Mouse (Mus musculus) intestine, postnatal 0 days (tissue): Measurements from ENCODE around the gene Crygs. TPM values are rescaled to one million over a fixed set of nuclear protein-coding genes. Genes with fewer than 3 reads are reported as not detected.

Experiments used
- ATAC-seq: fragments of 200-750 bp; cut with Nextera tagmentation; 2 replicates; pipeline ENCODE4 v1.8.0; 2017; ENCODE audit warnings: mild to moderate bottlenecking, moderate TSS enrichment, moderate library complexity
- H3K27ac ChIP-seq: fragments of 300-500 bp; sonication (generic); 2 replicates; pipeline ENCODE4 v1.5.1; 2014; ENCODE audit warnings: mild to moderate bottlenecking, low read depth, low read length, moderate library complexity
- H3K27me3 ChIP-seq: fragments of 300-500 bp; sonication (generic); replicated peaks from 2 replicates; pipeline ENCODE4 v1.6.1; 2014; ENCODE audit warnings: low read length, mixed read lengths; ENCODE audit not compliant: control insufficient read depth, insufficient read depth
- H3K36me3 ChIP-seq: fragments of 300-500 bp; sonication (generic); 2 replicates; pipeline ENCODE4 v1.6.1; 2014; ENCODE audit warnings: mild to moderate bottlenecking, moderate library complexity; ENCODE audit not compliant: control insufficient read depth, insufficient read depth
- H3K4me1 ChIP-seq: fragments of 300-500 bp; sonication (generic); replicated peaks from 2 replicates; pipeline ENCODE4 v1.6.1; 2014; ENCODE audit warnings: antibody characterized with exemption, low read length, mixed read lengths; ENCODE audit not compliant: control insufficient read depth, insufficient read depth
- H3K4me2 ChIP-seq: fragments of 300-500 bp; sonication (generic); replicated peaks from 2 replicates; pipeline ENCODE4 v1.6.1; 2014; ENCODE audit warnings: low read depth, mild to moderate bottlenecking, moderate library complexity
- H3K4me3 ChIP-seq: fragments of 300-500 bp; sonication (generic); 2 replicates; pipeline ENCODE4 v1.5.1; 2014; ENCODE audit warnings: low read depth, low read length
- H3K9ac ChIP-seq: fragments of 300-500 bp; sonication (generic); 2 replicates; pipeline ENCODE4 v1.6.1; 2014; ENCODE audit warnings: mild to moderate bottlenecking, low read depth, low read length
- H3K9me3 ChIP-seq: fragments of 300-500 bp; sonication (generic); 2 replicates; pipeline ENCODE4 v1.6.1; 2016; ENCODE audit warnings: mixed run types; ENCODE audit not compliant: control insufficient read depth
- CTCF ChIP-seq: sonication (generic); IDR thresholded peaks from 2 replicates; pipeline ENCODE4 v1.5.1; 2016; ENCODE audit warnings: low read depth, mild to moderate bottlenecking, control low read depth, antibody characterized with exemption, moderate library complexity
- WGBS: fragments of 180-500 bp; shearing (Covaris S2); extraction: QIAGEN DNeasy Blood & Tissue Kit; methylation state at CpG from one replicate; pipeline ENCODE4 v1.1.7; 2014; 5-methylcytosine and 5-hydroxymethylcytosine counted together
- polyA plus RNA-seq: library from polyadenylated mRNA; unstranded; fragments of >200 nt; fragmentation: Nextera tagmentation; extraction: Ambion mirVana; gene quantifications from 2 replicates; pipeline ENCODE4 v1.2.1, GENCODE M21; 2015

Crygs gene
- polyA plus RNA-seq, 1 experiment from 2014 or later: not detected

- no peak for ATAC-seq
- Histone ChIP-seq H3K27ac (no peak overlapping the region), H3K9me3 (no peaks in the 10 kb centered on the region), H3K4me3 (no peak overlapping the region), H3K9ac (no peak overlapping the region), H3K4me1 (no peaks in the 10 kb centered on the region), H3K36me3 (peaks cover 18% of the 10 kb centered on the region), H3K27me3 (no peaks in the 10 kb centered on the region), H3K4me2 (no peak overlapping the region)
- peak; percentile 66 for TF ChIP-seq CTCF
- 54% methylated on average over 8 of the region's 8 CpGs for WGBS
Measured at GRCm38 (mm10) chr16:22820731-22821130, 9.4 kb upstream of the Crygs start.

GRCm38 (mm10) chr16:22807468-22808070, 3.8 kb downstream of the Crygs start:
- Histone ChIP-seq H3K27ac (no peak overlapping the region), H3K9me3 (no peaks in the 10 kb centered on the region), H3K4me1 (no peaks in the 10 kb centered on the region), H3K9ac (no peak overlapping the region), H3K4me2 (peak overlapping the region; percentile 37; the same call in 1 of the 2 replicates), H3K27me3 (no peaks in the 10 kb centered on the region), H3K4me3 (no peak overlapping the region), H3K36me3 (no peaks in the 10 kb centered on the region)
- 13% methylated on average over 17 of the region's 17 CpGs for WGBS
- ATAC-seq: no peak
- TF ChIP-seq CTCF: peak; percentile 78

GRCm38 (mm10) chr16:22802786-22803185, 8.6 kb downstream of the Crygs start:
- no peak for TF ChIP-seq CTCF
- Histone ChIP-seq H3K4me2 (no peak overlapping the region), H3K4me1 (no peaks in the 10 kb centered on the region), H3K9ac (no peak overlapping the region), H3K27me3 (no peaks in the 10 kb centered on the region), H3K36me3 (no peaks in the 10 kb centered on the region), H3K9me3 (no peaks in the 10 kb centered on the region), H3K4me3 (no peak overlapping the region), H3K27ac (no peak overlapping the region)
- WGBS: 82% methylated on average over 7 of the region's 7 CpGs
- no peak for ATAC-seq

- Histone ChIP-seq H3K36me3 (no peaks in the 10 kb centered on the region), H3K4me1 (no peaks in the 10 kb centered on the region), H3K4me2 (no peak overlapping the region), H3K27me3 (no peaks in the 10 kb centered on the region), H3K4me3 (no peak overlapping the region), H3K27ac (no peak overlapping the region), H3K9ac (no peak overlapping the region), H3K9me3 (no peaks in the 10 kb centered on the region)
- no peak for TF ChIP-seq CTCF
- no peak for ATAC-seq
- WGBS: 65% methylated on average over 5 of the region's 5 CpGs
Measured at GRCm38 (mm10) chr16:22800849-22801109, 10.6 kb downstream of the Crygs start.

- no peak for TF ChIP-seq CTCF
- H3K4me1 ChIP-seq: no peaks in the 10 kb centered on the region
- 73% methylated on average over 6 of the region's 6 CpGs for WGBS
- H3K9me3 ChIP-seq: no peaks in the 10 kb centered on the region
- H3K9ac ChIP-seq: no peak overlapping the region
- ATAC-seq: no peak
- no peak overlapping the region for H3K4me2 ChIP-seq
- no peaks in the 10 kb centered on the region for H3K27me3 ChIP-seq
- no peak overlapping the region for H3K27ac ChIP-seq
- H3K36me3 ChIP-seq: no peaks in the 10 kb centered on the region
- H3K4me3 ChIP-seq: no peak overlapping the region
Measured at GRCm38 (mm10) chr16:22800026-22800848, 11.1 kb downstream of the Crygs start.

- H3K27me3 ChIP-seq: no peaks in the 10 kb centered on the region
- H3K4me1 ChIP-seq: no peaks in the 10 kb centered on the region
- no peak for ATAC-seq
- H3K4me2 ChIP-seq: no peak overlapping the region
- no peak for TF ChIP-seq CTCF
- no peak overlapping the region for H3K27ac ChIP-seq
- H3K4me3 ChIP-seq: no peak overlapping the region
- no peaks in the 10 kb centered on the region for H3K9me3 ChIP-seq
- H3K36me3 ChIP-seq: no peaks in the 10 kb centered on the region
- no peak overlapping the region for H3K9ac ChIP-seq
- WGBS: 71% methylated on average over 3 of the region's 3 CpGs
Measured at GRCm38 (mm10) chr16:22798520-22798919, 12.9 kb downstream of the Crygs start.
